Mouse (Mus musculus): Measurements from ENCODE around the gene Angpt4.

Gene Angpt4

GRCm38 (mm10) chr2:151962474-151962873 is 51.5 kb downstream of the Angpt4 start:
- DNase-seq (ENCODE audit: low spot score), result no peak

- DNase-seq (ENCODE audit: low spot score), result no peak
Observed at GRCm38 (mm10) chr2:151963319-151963718, 52.3 kb downstream of the Angpt4 start.

- peak; percentile 43 for DNase-seq (ENCODE audit: low spot score)
Observed at GRCm38 (mm10) chr2:151964052-151964451, 53.0 kb downstream of the Angpt4 start.

- peak; percentile 53 for DNase-seq (ENCODE audit: low spot score)
Observed at GRCm38 (mm10) chr2:151967176-151967750, 56.3 kb downstream of the Angpt4 start.

GRCm38 (mm10) chr2:151967792-151968191 is 56.8 kb downstream of the Angpt4 start:
- no peak for DNase-seq (ENCODE audit: low spot score)

GRCm38 (mm10) chr2:151968451-151968850 is 57.4 kb downstream of the Angpt4 start:
- DNase-seq (ENCODE audit: low spot score), result no peak

GRCm38 (mm10) chr2:151968986-151969385 is 58.0 kb downstream of the Angpt4 start:
- no peak for DNase-seq (ENCODE audit: low spot score)

GRCm38 (mm10) chr2:151969396-151969795 is 58.4 kb downstream of the Angpt4 start:
- no peak for DNase-seq (ENCODE audit: low spot score)

GRCm38 (mm10) chr2:151970191-151971172 is 59.5 kb downstream of the Angpt4 start:
- DNase-seq (ENCODE audit: low spot score), result peak; percentile 96

GRCm38 (mm10) chr2:151971748-151972147 is 60.7 kb downstream of the Angpt4 start:
- no peak for DNase-seq (ENCODE audit: low spot score)

GRCm38 (mm10) chr2:151972880-151973594 is 62.0 kb downstream of the Angpt4 start:
- peak; percentile 86 for DNase-seq (ENCODE audit: low spot score)

- DNase-seq (ENCODE audit: low spot score), result peak; percentile 51
Observed at GRCm38 (mm10) chr2:151973595-151974562, 62.9 kb downstream of the Angpt4 start.

- DNase-seq (ENCODE audit: low spot score), result no peak
Observed at GRCm38 (mm10) chr2:151975295-151975694, 64.3 kb downstream of the Angpt4 start.

- no peak for DNase-seq (ENCODE audit: low spot score)
Observed at GRCm38 (mm10) chr2:151976067-151976466, 65.1 kb downstream of the Angpt4 start.

GRCm38 (mm10) chr2:151977689-151978440 is 66.9 kb downstream of the Angpt4 start:
- DNase-seq (ENCODE audit: low spot score), result no peak

- DNase-seq (ENCODE audit: low spot score), result no peak
Observed at GRCm38 (mm10) chr2:151978494-151978893, 67.5 kb downstream of the Angpt4 start.

- DNase-seq (ENCODE audit: low spot score), result peak; percentile 95
Observed at GRCm38 (mm10) chr2:151979470-151980354, 68.7 kb downstream of the Angpt4 start, which contains the start of gene Fam110a. TSS of gene Fam110a (minus strand) at chr2:151980219.

- DNase-seq (ENCODE audit: low spot score), result no peak
Observed at GRCm38 (mm10) chr2:151980355-151980693, 69.3 kb downstream of the Angpt4 start.

- DNase-seq (ENCODE audit: low spot score), result no peak
Observed at GRCm38 (mm10) chr2:151981268-151981667, 70.3 kb downstream of the Angpt4 start.

GRCm38 (mm10) chr2:151982476-151982875 is 71.5 kb downstream of the Angpt4 start:
- DNase-seq (ENCODE audit: low spot score), result no peak

Measured in embryo, embryonic 10.5 days (tissue).